In the genomic region with DNA sequence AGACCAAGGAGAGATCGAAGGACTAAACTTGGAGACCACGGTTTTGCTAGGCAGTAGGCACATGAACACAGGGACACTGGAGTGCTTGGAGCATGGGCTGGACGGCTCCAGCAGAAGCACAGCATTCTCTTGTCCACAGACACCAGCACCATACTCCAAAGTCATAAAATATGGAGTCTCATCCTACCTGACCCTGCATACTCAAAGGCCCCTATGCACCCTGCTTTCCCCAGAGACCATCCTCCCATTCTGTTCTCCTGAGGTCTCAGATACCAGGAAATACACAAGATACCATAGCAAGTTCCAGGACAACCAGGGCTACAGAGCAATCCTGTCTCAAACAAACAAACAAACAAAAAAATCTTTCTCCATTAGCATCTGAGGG, we compare ENCODE assay signal across 17 mouse cellular contexts. TPM values are rescaled to one million over a fixed set of nuclear protein-coding genes. Genes with fewer than 3 reads are reported as not detected.
DNase-seq lines count a peak whose midpoint lies in the region; ATAC-seq and TF ChIP-seq lines count a peak whose summit lies in the region.
"Had no signal": no experiment of that assay in that cellular context is flagged by ENCODE, and none has a peak within 500 bp of the region (broad histone marks: within the 10 kb centered on the region; RNA-seq: fewer than 3 reads in every experiment).

No protein-coding gene starts in this region.

- dilution Hi-C loops in CH12.LX (cut with MboI; ENCODE audit: extremely low pct_ligation_motif_present, extremely low pct_unique_long_range_greater_than_20kb, low sequenced_read_pairs), result no loop called here

- H3K79me2 ChIP-seq in CH12.LX (replicated peaks; ENCODE audit: control insufficient read depth, extremely low read depth, insufficient read depth, poor library complexity, severe bottlenecking), result no peaks in the 10 kb centered on the region

- no peak for TF ChIP-seq RAD21 in CH12.LX (IDR thresholded peaks at IDR 0.05; ENCODE audit: low read depth, low read length)

- H3K9ac ChIP-seq in forebrain, embryonic 14.5 days (ENCODE audit: low read length), result no peak overlapping the region
- H3K9ac ChIP-seq in forebrain, embryonic 15.5 days (replicated peaks), result no peak overlapping the region
- H3K9ac ChIP-seq in CH12.LX (ENCODE audit: insufficient read depth, low read depth), result no peak overlapping the region
- H3K9ac ChIP-seq in liver, embryonic 15.5 days, result peak overlapping the region; percentile 41
- H3K9ac ChIP-seq: heart, embryonic 15.5 days; kidney, embryonic 15.5 days; midbrain, embryonic 13.5 days had no signal

- in situ Hi-C loops in CH12.LX (cut with MboI; ENCODE audit: low pct_ligation_motif_present, low pct_unique_long_range_greater_than_20kb, low sequenced_read_pairs), result loop anchor here (5.0 to 10.0 kb wide), 2 partner anchors 35 to 53 kb away; partner anchors contain the start of gene Il9r

- H3K27ac ChIP-seq in forebrain, embryonic 14.5 days (ENCODE audit: low read depth, low read length), result 0 out of 2 replicates have a peak overlapping the region, but pooled peaks have one; percentile 48
- no peak overlapping the region for H3K27ac ChIP-seq in forebrain, embryonic 15.5 days (replicated peaks)
- peak overlapping the region; percentile 82 for H3K27ac ChIP-seq in layer of hippocampus, adult 2 months
- H3K27ac ChIP-seq in CH12.LX (ENCODE audit: insufficient read depth, low read depth), result 0 out of 2 replicates have a peak overlapping the region, but pooled peaks have one; percentile 27
- peak overlapping the region; percentile 99 for H3K27ac ChIP-seq in liver, embryonic 15.5 days (replicated peaks)
- H3K27ac ChIP-seq: heart, embryonic 15.5 days; kidney, embryonic 15.5 days; midbrain, embryonic 13.5 days had no signal

- DNase-seq in forebrain, embryonic 14.5 days (ENCODE audit: low spot score), result no peak
- no peak for DNase-seq in layer of hippocampus, adult 2 months (ENCODE audit: low spot score in 2 of 2)
- DNase-seq in layer of hippocampus, adult 11-12 months (ENCODE audit: low spot score), result no peak
- DNase-seq in CH12.LX (ENCODE audit: extremely low read depth), result no peak
- DNase-seq in right cerebral cortex, postnatal 14 days, result no peak
- DNase-seq in gastrocnemius, postnatal 4 days (ENCODE audit: low spot score in 2 of 2), result no peak

- TF ChIP-seq POLR2A in CH12.LX (IDR thresholded peaks at IDR 0.05; ENCODE audit: low read depth, low read length), result no peak

- no peak for TF ChIP-seq CTCF in layer of hippocampus, adult 2 months (conservative IDR thresholded peaks at IDR 0.05)
- no peak for TF ChIP-seq CTCF in CH12.LX (conservative IDR thresholded peaks at IDR 0.05 in 1 of 2, IDR thresholded peaks at IDR 0.05 in 1 of 2; ENCODE audit: low read depth in 2 of 2, low read length in 2 of 2)

- no peak for TF ChIP-seq EP300 in CH12.LX (IDR thresholded peaks at IDR 0.05; ENCODE audit: low read length)

- H3K4me2 ChIP-seq in forebrain, embryonic 14.5 days (ENCODE audit: low read length), result no peak overlapping the region
- no peak overlapping the region for H3K4me2 ChIP-seq in forebrain, embryonic 15.5 days (replicated peaks)
- H3K4me2 ChIP-seq in CH12.LX (ENCODE audit: insufficient read depth, low read depth, poor library complexity, severe bottlenecking), result no peak overlapping the region
- peak overlapping the region; percentile 11; the same call in 1 of the 2 replicates for H3K4me2 ChIP-seq in liver, embryonic 15.5 days
- H3K4me2 ChIP-seq: heart, embryonic 15.5 days; kidney, embryonic 15.5 days; midbrain, embryonic 13.5 days had no signal

- 96% methylated on average over 3 of the region's 3 CpGs for WGBS in forebrain, embryonic 14.5 days
- WGBS in forebrain, embryonic 15.5 days, result 90% methylated on average over 3 of the region's 3 CpGs
- 78% methylated on average over 3 of the region's 3 CpGs for WGBS in liver, embryonic 15.5 days (ENCODE audit: insufficient replicate concordance)

- H3K27me3 ChIP-seq in forebrain, embryonic 14.5 days (replicated peaks; ENCODE audit: control insufficient read depth, insufficient read depth, low read length), result no peaks in the 10 kb centered on the region
- no peaks in the 10 kb centered on the region for H3K27me3 ChIP-seq in forebrain, embryonic 15.5 days
- H3K27me3 ChIP-seq in CH12.LX (replicated peaks), result no peaks in the 10 kb centered on the region
- no peaks in the 10 kb centered on the region for H3K27me3 ChIP-seq in liver, embryonic 15.5 days
- H3K27me3 ChIP-seq: heart, embryonic 15.5 days; kidney, embryonic 15.5 days; midbrain, embryonic 13.5 days had no signal

- H3K4me3 ChIP-seq in forebrain, embryonic 14.5 days (ENCODE audit: low read depth, low read length), result no peak overlapping the region
- H3K4me3 ChIP-seq in forebrain, embryonic 15.5 days, result no peak overlapping the region
- no peak overlapping the region for H3K4me3 ChIP-seq in layer of hippocampus, adult 2 months
- no peak overlapping the region for H3K4me3 ChIP-seq in CH12.LX (replicated peaks in 1 of 3; ENCODE audit: low read depth in 2 of 3, low read length in 2 of 3, poor library complexity in 1 of 3)
- no peak overlapping the region for H3K4me3 ChIP-seq in liver, embryonic 15.5 days (replicated peaks)
- H3K4me3 ChIP-seq: heart, embryonic 15.5 days; kidney, embryonic 15.5 days; midbrain, embryonic 13.5 days had no signal

- H3K9me3 ChIP-seq in forebrain, embryonic 14.5 days (replicated peaks; ENCODE audit: control insufficient read depth, low read length), result no peaks in the 10 kb centered on the region
- H3K9me3 ChIP-seq in forebrain, embryonic 15.5 days, result no peaks in the 10 kb centered on the region
- no peaks in the 10 kb centered on the region for H3K9me3 ChIP-seq in CH12.LX (replicated peaks; ENCODE audit: low read length)
- no peaks in the 10 kb centered on the region for H3K9me3 ChIP-seq in liver, embryonic 15.5 days (replicated peaks)
- H3K9me3 ChIP-seq: heart, embryonic 15.5 days; kidney, embryonic 15.5 days; midbrain, embryonic 13.5 days had no signal

- ATAC-seq in forebrain, embryonic 14.5 days, result no peak
- ATAC-seq in forebrain, embryonic 15.5 days (replicated peaks), result no peak
- ATAC-seq in liver, embryonic 15.5 days (ENCODE audit: insufficient read depth), result no peak
- ATAC-seq: intestine, postnatal 0 days; midbrain, embryonic 13.5 days had no signal

- peaks cover 43% of the 10 kb centered on the region for H3K36me3 ChIP-seq in forebrain, embryonic 14.5 days (ENCODE audit: control insufficient read depth, insufficient read depth, low read length)
- H3K36me3 ChIP-seq in forebrain, embryonic 15.5 days, result peaks cover 26% of the 10 kb centered on the region
- peaks cover 74 to 93% of the 10 kb centered on the region in 2 experiments for H3K36me3 ChIP-seq in CH12.LX (replicated peaks in 1 of 2; ENCODE audit: control insufficient read depth in 1 of 2, insufficient read depth in 1 of 2, low read length in 1 of 2)
- peaks cover 93% of the 10 kb centered on the region for H3K36me3 ChIP-seq in liver, embryonic 15.5 days (replicated peaks)

- H3K4me1 ChIP-seq in forebrain, embryonic 14.5 days (ENCODE audit: control insufficient read depth, insufficient read depth, low read length), result peaks cover 22% of the 10 kb centered on the region
- H3K4me1 ChIP-seq in forebrain, embryonic 15.5 days, result peaks cover 53% of the 10 kb centered on the region
- peaks cover 11 to 25% of the 10 kb centered on the region in 2 experiments for H3K4me1 ChIP-seq in CH12.LX (ENCODE audit: control insufficient read depth in 1 of 2, insufficient read depth in 2 of 2)
- H3K4me1 ChIP-seq in liver, embryonic 15.5 days (replicated peaks), result peaks cover 64% of the 10 kb centered on the region

RNA-seq across cellular contexts. Expression of gene Mpg, which starts 11.1 kb away (rescaled TPM):
- 31.2 and 32.6 TPM in 2 replicates for polyA plus RNA-seq in forebrain, embryonic 14.5 days (2014; fragmentation: Nextera tagmentation; extraction: Ambion mirVana)
- 33.5 and 33.8 TPM in 2 replicates for polyA plus RNA-seq in forebrain, embryonic 15.5 days (2015; fragmentation: Nextera tagmentation; extraction: Ambion mirVana)
- total RNA-seq in layer of hippocampus, adult 2 months (2021), result 10 to 100 TPM; 15.6 to 20.5 TPM
- total RNA-seq in CH12.LX (2012; rRNA removed) (40.3 and 41.9 TPM in 2 replicates), CH12.LX (2014; rRNA removed) (36.2 and 39.1 TPM in 2 replicates)
- 39.6 and 41.5 TPM in 2 replicates for polyA plus RNA-seq in CH12.LX (2012; ENCODE audit: insufficient read length, low read depth)
- polyA plus RNA-seq in liver, embryonic 15.5 days (2015; fragmentation: Nextera tagmentation; extraction: Ambion mirVana), result 18.3 and 19.6 TPM in 2 replicates
- 10 to 100 TPM; 17.6 to 18.2 TPM for total RNA-seq in gastrocnemius, postnatal 4 days (2021)

RNA-seq across cellular contexts. Expression of gene Rhbdf1, which starts 15.3 kb away (rescaled TPM):
- 9.9 and 13.7 TPM in 2 replicates for polyA plus RNA-seq in forebrain, embryonic 14.5 days (2014; fragmentation: Nextera tagmentation; extraction: Ambion mirVana)
- 16.7 and 18.1 TPM in 2 replicates for polyA plus RNA-seq in forebrain, embryonic 15.5 days (2015; fragmentation: Nextera tagmentation; extraction: Ambion mirVana)
- total RNA-seq in layer of hippocampus, adult 2 months (2021), result 10 to 100 TPM; 13.4 to 13.8 TPM
- total RNA-seq in CH12.LX (2012; rRNA removed) (30.1 and 37.6 TPM in 2 replicates), CH12.LX (2014; rRNA removed) (24.7 TPM in 2 replicates)
- polyA plus RNA-seq in CH12.LX (2012; ENCODE audit: insufficient read length, low read depth), result 27.2 and 34.2 TPM in 2 replicates
- 5.1 and 8.0 TPM in 2 replicates for polyA plus RNA-seq in liver, embryonic 15.5 days (2015; fragmentation: Nextera tagmentation; extraction: Ambion mirVana)
- 10 to 100 TPM; 45.7 to 57.4 TPM for total RNA-seq in gastrocnemius, postnatal 4 days (2021)

RNA-seq across cellular contexts. Expression of gene Nprl3, which starts 30.1 kb away (rescaled TPM):
- polyA plus RNA-seq in forebrain, embryonic 14.5 days (2014; fragmentation: Nextera tagmentation; extraction: Ambion mirVana), result 27.9 and 28.1 TPM in 2 replicates
- polyA plus RNA-seq in forebrain, embryonic 15.5 days (2015; fragmentation: Nextera tagmentation; extraction: Ambion mirVana), result 50.9 and 51.4 TPM in 2 replicates
- total RNA-seq in layer of hippocampus, adult 2 months (2021), result 10 to 100 TPM; 62.0 to 64.1 TPM
- 51.7 and 58.7 TPM in 2 replicates for total RNA-seq in CH12.LX (2012; rRNA removed)
- 43.1 and 47.9 TPM in 2 replicates for total RNA-seq in CH12.LX (2014; rRNA removed)
- polyA plus RNA-seq in CH12.LX (2012; ENCODE audit: insufficient read length, low read depth), result 66.8 and 79.8 TPM in 2 replicates
- 28.1 and 31.9 TPM in 2 replicates for polyA plus RNA-seq in liver, embryonic 15.5 days (2015; fragmentation: Nextera tagmentation; extraction: Ambion mirVana)
- total RNA-seq in gastrocnemius, postnatal 4 days (2021), result 10 to 100 TPM; 26.1 to 33.5 TPM

RNA-seq across cellular contexts. Expression of gene Snrnp25, which starts 32.2 kb away (rescaled TPM):
- 59.8 and 67.0 TPM in 2 replicates for polyA plus RNA-seq in forebrain, embryonic 14.5 days (2014; fragmentation: Nextera tagmentation; extraction: Ambion mirVana)
- polyA plus RNA-seq in forebrain, embryonic 15.5 days (2015; fragmentation: Nextera tagmentation; extraction: Ambion mirVana), result 51.8 and 54.2 TPM in 2 replicates
- total RNA-seq in layer of hippocampus, adult 2 months (2021), result 10 to 100 TPM; 20.6 to 22.4 TPM
- 113 and 123 TPM in 2 replicates for total RNA-seq in CH12.LX (2012; rRNA removed)
- 162 and 208 TPM in 2 replicates for total RNA-seq in CH12.LX (2014; rRNA removed)
- polyA plus RNA-seq in CH12.LX (2012; ENCODE audit: insufficient read length, low read depth), result 106 and 131 TPM in 2 replicates
- 68.7 and 70.1 TPM in 2 replicates for polyA plus RNA-seq in liver, embryonic 15.5 days (2015; fragmentation: Nextera tagmentation; extraction: Ambion mirVana)
- total RNA-seq in gastrocnemius, postnatal 4 days (2021), result 10 to 100 TPM in 1 of 2 experiments, 1 to 10 TPM in 1; 10.0 to 12.2 TPM

RNA-seq across cellular contexts. Expression of gene Il9r, which starts 37.3 kb away (rescaled TPM):
- not detected in 2 replicates for polyA plus RNA-seq in forebrain, embryonic 14.5 days (2014; fragmentation: Nextera tagmentation; extraction: Ambion mirVana)
- not detected in 2 replicates for polyA plus RNA-seq in forebrain, embryonic 15.5 days (2015; fragmentation: Nextera tagmentation; extraction: Ambion mirVana)
- total RNA-seq in layer of hippocampus, adult 2 months (2021), result not detected
- total RNA-seq in CH12.LX (2012; rRNA removed) (16.8 and 20.0 TPM in 2 replicates), CH12.LX (2014; rRNA removed) (51.6 and 52.1 TPM in 2 replicates)
- polyA plus RNA-seq in CH12.LX (2012; ENCODE audit: insufficient read length, low read depth), result 45.3 and 47.5 TPM in 2 replicates
- polyA plus RNA-seq in liver, embryonic 15.5 days (2015; fragmentation: Nextera tagmentation; extraction: Ambion mirVana), result 0.02 and 0.13 TPM in 2 replicates
- total RNA-seq in gastrocnemius, postnatal 4 days (2021), result under 1 TPM; 0.12 to 0.23 TPM
- total RNA-seq: layer of hippocampus, postnatal 14 days; left cerebral cortex, postnatal 25 days; liver, adult 2 months had no signal
- polyA plus RNA-seq: cerebellum, adult 2 months; frontal cortex, adult 2 months; intestine, postnatal 0 days; kidney, embryonic 15.5 days; midbrain, embryonic 13.5 days had no signal
